Mouse (Mus musculus): Measurements from ENCODE around the gene Gm28047. TPM values are rescaled to one million over a fixed set of nuclear protein-coding genes. Genes with fewer than 3 reads are reported as not detected.

Gene Gm28047
- not detected in 2 replicates for polyA plus RNA-seq (2014; fragmentation: Nextera tagmentation; extraction: Ambion mirVana)

DNA sequence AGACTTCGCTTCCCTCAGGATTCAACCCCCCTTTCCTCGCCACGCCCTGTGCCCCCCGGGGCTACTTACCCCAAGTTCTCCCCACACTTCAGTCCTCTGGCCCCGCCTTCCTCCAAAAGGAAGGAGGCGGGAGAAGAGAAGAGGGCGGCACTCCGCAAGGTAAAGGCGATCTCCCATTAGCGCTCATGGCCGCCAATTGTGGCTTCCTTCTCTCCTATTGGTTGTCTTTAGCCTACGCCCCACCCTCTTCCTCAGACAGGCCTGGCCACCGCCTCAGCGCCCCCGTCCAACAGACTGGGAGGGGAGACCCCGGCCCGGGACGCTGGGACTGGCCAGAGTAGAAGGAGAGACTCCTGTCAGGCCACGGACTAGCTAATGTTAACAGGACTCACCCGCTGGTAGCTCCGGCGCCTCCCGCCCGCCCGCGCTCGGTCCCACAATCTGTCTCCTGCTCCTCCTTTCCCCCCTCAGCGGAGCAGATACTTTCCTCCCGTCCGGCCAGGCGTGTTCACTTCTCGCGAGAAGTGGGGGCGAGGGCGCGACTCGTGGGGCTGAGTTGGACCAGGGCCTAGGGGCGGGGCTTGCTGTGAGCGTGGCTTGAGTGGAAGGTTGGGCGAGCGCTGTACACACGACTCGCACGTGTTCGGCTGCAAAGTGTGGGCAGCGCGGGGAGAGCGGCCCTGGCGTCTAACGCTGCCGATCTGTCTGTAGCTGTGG lies at the start of gene Gm28047, which contains the start of gene Atf7:
TSS of gene Gm28047 (minus strand) at position 98 of the 717 bp plus-strand sequence.
TSS of gene Atf7 (minus strand) at position 495 of the 717 bp plus-strand sequence.
- peaks cover 12% of the 10 kb centered on the region for H3K4me1 ChIP-seq (ENCODE audit: control insufficient read depth, insufficient read depth, low read length)

DNA sequence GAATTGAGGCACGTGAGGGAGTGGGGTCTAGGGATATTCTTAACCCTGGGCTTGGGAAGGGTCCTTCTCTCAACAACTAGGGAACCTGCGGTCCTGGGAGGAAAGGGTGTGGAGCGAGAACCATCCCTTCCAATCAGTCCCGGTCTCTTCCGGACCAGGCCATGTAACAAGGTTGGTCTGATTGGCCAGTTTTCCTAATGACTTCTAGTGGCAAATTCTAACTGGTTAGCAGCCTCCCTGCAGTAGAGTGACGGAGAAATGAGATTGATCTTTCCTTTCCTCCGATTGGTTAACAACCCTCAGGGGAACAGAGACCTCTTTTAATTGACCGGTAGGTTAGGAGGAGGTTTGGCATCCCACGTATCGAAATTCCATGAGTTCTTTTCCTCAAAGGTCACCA lies 48.7 kb upstream of the Gm28047 start:
- H3K36me3 ChIP-seq (ENCODE audit: control insufficient read depth, insufficient read depth, low read length) = 0 out of 2 replicates have a peak, but pooled peaks cover 1% of the 10 kb centered on the region
- H3K27me3 ChIP-seq (replicated peaks; ENCODE audit: control insufficient read depth, insufficient read depth, low read length) = no peaks in the 10 kb centered on the region
- peaks cover 22% of the 10 kb centered on the region for H3K4me1 ChIP-seq (ENCODE audit: control insufficient read depth, insufficient read depth, low read length)
- H3K27ac ChIP-seq (ENCODE audit: low read depth, low read length) = 0 out of 2 replicates have a peak overlapping the region, but pooled peaks have one; percentile 14
- peak; percentile 87 for DNase-seq (ENCODE audit: low spot score)
- 9% methylated on average over 10 of the region's 10 CpGs for WGBS
- ATAC-seq = peak; percentile 27
- H3K4me2 ChIP-seq (ENCODE audit: low read length) = peak overlapping the region; percentile 66
- H3K4me3 ChIP-seq (ENCODE audit: low read depth, low read length) = peak overlapping the region; percentile 8; the same call in 1 of the 2 replicates
- no peaks in the 10 kb centered on the region for H3K9me3 ChIP-seq (replicated peaks; ENCODE audit: control insufficient read depth, low read length)
- no peak overlapping the region for H3K9ac ChIP-seq (ENCODE audit: low read length)

More for the DNA sequence above, at the start of gene Gm28047, which contains the start of gene Atf7:
- Histone ChIP-seq H3K27ac (ENCODE audit: low read depth, low read length) (peak within 1 kb of the TSS; percentile 92), H3K36me3 (ENCODE audit: control insufficient read depth, insufficient read depth, low read length) (no peaks in the 10 kb centered on the region), H3K27me3 (replicated peaks; ENCODE audit: control insufficient read depth, insufficient read depth, low read length) (no peaks in the 10 kb centered on the region), H3K4me2 (ENCODE audit: low read length) (peak within 1 kb of the TSS; percentile 84), H3K4me3 (ENCODE audit: low read depth, low read length) (peak within 1 kb of the TSS; percentile 51), H3K9me3 (replicated peaks; ENCODE audit: control insufficient read depth, low read length) (no peaks in the 10 kb centered on the region), H3K9ac (ENCODE audit: low read length) (peak within 1 kb of the TSS; percentile 66)
- DNase-seq (ENCODE audit: low spot score) = peak; percentile 99
- peak; percentile 99 for ATAC-seq
- WGBS = 1% methylated on average over 50 of the region's 51 CpGs

DNA sequence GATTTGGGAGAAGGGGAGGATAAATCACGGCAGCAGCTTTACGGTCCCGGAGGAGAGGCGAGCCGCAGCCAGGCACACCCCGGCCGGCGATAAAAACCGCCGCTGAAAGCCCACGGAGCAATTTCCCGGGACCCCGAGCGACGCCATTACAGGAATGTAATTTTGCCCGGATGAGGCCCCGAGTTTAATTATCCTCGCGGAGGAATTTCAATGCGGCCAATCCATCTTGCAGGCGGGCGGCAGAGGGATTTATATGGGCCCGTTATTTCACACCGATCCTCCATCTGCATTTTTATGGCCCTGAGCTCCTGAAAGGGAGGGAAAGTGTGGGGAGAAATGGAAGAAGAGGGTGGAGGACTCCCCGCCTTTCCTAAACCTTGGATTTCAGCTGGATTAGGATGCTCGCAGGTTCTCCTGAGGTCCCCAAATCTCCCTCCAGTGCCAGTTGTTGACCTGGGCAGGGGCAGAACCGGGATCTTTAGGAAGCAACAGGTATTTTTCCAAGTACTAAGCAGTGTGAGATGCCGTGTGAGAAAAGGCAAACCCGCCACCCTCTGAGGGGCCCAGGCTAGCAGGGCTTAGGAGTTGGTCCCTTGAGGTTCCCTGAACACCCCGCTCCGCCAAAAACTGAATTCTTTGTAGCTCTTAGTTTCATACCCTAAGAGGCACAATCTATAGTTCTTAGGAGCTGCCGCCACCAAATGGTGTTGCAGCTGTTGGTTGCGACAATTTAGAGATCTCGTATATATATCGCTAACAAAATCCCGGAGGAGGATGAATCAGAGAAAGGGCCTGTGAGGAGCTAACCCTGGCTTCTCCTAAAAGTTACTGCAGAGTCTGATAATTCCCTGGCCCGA lies 47.6 kb upstream of the Gm28047 start, which contains the start of gene Atp5g2:
TSS of gene Atp5g2 (minus strand) at position 138 of the 857 bp plus-strand sequence.
- Histone ChIP-seq H3K4me2 (ENCODE audit: low read length) (peak within 1 kb of the TSS; percentile 66), H3K4me3 (ENCODE audit: low read depth, low read length) (peak within 1 kb of the TSS; percentile 47), H3K36me3 (ENCODE audit: control insufficient read depth, insufficient read depth, low read length) (peaks cover 10% of the 10 kb centered on the region), H3K9ac (ENCODE audit: low read length) (peak within 1 kb of the TSS; percentile 90), H3K27me3 (replicated peaks; ENCODE audit: control insufficient read depth, insufficient read depth, low read length) (no peaks in the 10 kb centered on the region), H3K4me1 (ENCODE audit: control insufficient read depth, insufficient read depth, low read length) (peaks cover 22% of the 10 kb centered on the region), H3K9me3 (replicated peaks; ENCODE audit: control insufficient read depth, low read length) (no peaks in the 10 kb centered on the region), H3K27ac (ENCODE audit: low read depth, low read length) (peak within 1 kb of the TSS; percentile 99)
- peak; percentile 64 for DNase-seq (ENCODE audit: low spot score)
- no peak for ATAC-seq
- 3% methylated on average over 37 of the region's 37 CpGs for WGBS

DNA sequence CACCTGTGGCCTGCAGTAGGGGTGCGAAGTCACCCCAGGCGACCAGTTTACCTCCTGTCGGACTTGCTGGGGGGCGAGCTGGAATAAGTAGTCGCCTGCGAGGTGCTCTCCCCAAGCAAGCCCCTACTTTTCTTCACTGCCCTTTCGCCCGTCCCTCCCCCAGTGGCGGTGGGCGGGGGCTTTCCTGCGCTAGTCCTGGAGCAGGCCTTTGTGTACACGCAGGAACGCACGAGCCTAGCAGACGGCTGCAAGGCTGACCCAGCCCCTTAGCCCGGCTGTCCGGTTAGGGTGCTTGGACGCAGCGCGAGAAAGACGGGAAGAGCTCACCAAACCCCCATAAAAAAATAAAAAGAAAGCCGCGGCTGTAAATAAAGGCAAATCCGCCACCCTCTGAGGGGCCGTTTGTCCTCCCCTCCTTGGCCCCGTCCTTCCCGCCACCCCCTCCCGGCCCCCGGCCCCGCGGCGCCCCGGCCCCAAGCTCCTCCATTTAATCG lies 46.9 kb upstream of the Gm28047 start:
- Histone ChIP-seq H3K27ac (ENCODE audit: low read depth, low read length) (peak overlapping the region; percentile 99), H3K36me3 (ENCODE audit: control insufficient read depth, insufficient read depth, low read length) (peaks cover 17% of the 10 kb centered on the region), H3K4me1 (ENCODE audit: control insufficient read depth, insufficient read depth, low read length) (peaks cover 22% of the 10 kb centered on the region), H3K9me3 (replicated peaks; ENCODE audit: control insufficient read depth, low read length) (no peaks in the 10 kb centered on the region), H3K9ac (ENCODE audit: low read length) (peak overlapping the region; percentile 90), H3K27me3 (replicated peaks; ENCODE audit: control insufficient read depth, insufficient read depth, low read length) (no peaks in the 10 kb centered on the region), H3K4me3 (ENCODE audit: low read depth, low read length) (peak overlapping the region; percentile 47), H3K4me2 (ENCODE audit: low read length) (peak overlapping the region; percentile 66)
- peak; percentile 81 for DNase-seq (ENCODE audit: low spot score)
- peak; percentile 65 for ATAC-seq
- WGBS = 1% methylated on average over 28 of the region's 34 CpGs

DNA sequence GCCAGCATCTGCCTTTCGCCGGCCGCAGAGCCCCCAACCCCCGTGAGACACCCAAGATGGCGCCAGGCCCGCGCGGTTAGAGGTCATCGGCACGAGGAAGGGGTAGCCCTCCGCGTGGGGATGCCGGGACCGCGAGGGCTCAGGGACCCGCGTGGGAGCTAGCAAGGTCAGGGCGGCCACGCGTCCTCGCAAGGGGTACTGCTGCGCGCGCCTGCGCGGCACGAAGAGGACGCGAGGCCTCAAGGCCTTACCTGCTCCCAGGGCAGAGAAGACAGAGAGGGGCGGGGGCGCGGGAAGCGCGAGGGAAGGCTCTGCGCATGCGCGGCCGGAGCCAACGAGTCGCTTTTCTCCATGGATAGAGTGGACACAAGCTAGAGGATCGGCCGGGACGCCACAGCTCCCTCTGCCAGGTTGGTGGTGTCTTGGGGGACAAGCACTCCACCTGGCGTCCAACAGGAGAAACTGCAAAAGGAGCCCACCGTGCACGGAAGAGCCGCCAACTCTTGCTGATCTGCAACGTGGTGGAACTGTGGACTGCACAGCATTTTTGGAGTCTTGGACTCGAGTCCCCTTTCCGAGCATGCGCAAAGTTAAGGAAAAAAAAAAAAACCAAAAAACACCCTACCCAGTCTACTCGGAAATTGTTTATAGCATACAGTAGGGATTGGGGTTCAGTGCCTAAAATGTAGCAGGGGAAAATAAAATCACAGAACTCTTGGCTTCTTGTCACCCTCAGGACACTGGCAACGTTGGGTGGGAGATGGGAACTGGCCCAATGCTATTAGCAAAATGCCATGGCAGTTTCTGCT lies 46.1 kb upstream of the Gm28047 start:
- peak; percentile 99 for DNase-seq (ENCODE audit: low spot score)
- Histone ChIP-seq H3K4me1 (ENCODE audit: control insufficient read depth, insufficient read depth, low read length) (peaks cover 22% of the 10 kb centered on the region), H3K9ac (ENCODE audit: low read length) (peak overlapping the region; percentile 97), H3K27ac (ENCODE audit: low read depth, low read length) (peak overlapping the region; percentile 99), H3K36me3 (ENCODE audit: control insufficient read depth, insufficient read depth, low read length) (peaks cover 23% of the 10 kb centered on the region), H3K4me3 (ENCODE audit: low read depth, low read length) (peak overlapping the region; percentile 82), H3K9me3 (replicated peaks; ENCODE audit: control insufficient read depth, low read length) (no peaks in the 10 kb centered on the region), H3K4me2 (ENCODE audit: low read length) (peak overlapping the region; percentile 96), H3K27me3 (replicated peaks; ENCODE audit: control insufficient read depth, insufficient read depth, low read length) (no peaks in the 10 kb centered on the region)
- peak; percentile 91 for ATAC-seq
- WGBS = under 1% methylated on average over 49 of the region's 53 CpGs

DNA sequence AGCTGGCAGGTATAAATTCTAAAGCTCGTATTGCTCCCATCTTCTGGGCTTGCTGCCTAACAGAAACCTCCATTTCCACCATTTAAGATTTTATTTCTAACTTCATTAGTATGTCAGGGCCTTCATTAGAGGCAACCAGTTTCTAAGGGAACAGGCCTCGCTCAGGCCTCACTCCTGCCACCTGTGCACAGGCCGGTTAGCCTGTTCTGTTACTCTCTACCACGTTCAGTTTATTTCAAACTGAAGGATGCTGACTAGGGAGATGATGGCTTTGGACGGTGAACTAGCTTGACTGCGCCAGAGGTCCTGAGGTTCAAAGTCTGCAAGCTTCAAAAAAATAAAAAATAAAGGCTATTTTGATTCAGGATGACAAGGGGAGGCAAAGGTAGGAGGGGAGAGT lies 45.4 kb upstream of the Gm28047 start:
- 10% methylated on average over 6 of the region's 6 CpGs for WGBS
- ATAC-seq (no peak), DNase-seq (ENCODE audit: low spot score) (no peak)
- H3K9ac ChIP-seq (ENCODE audit: low read length) = peak overlapping the region; percentile 97
- H3K36me3 ChIP-seq (ENCODE audit: control insufficient read depth, insufficient read depth, low read length) = peaks cover 28% of the 10 kb centered on the region
- H3K4me2 ChIP-seq (ENCODE audit: low read length) = peak overlapping the region; percentile 96
- H3K27ac ChIP-seq (ENCODE audit: low read depth, low read length) = peak overlapping the region; percentile 90
- H3K9me3 ChIP-seq (replicated peaks; ENCODE audit: control insufficient read depth, low read length) = no peaks in the 10 kb centered on the region
- no peaks in the 10 kb centered on the region for H3K27me3 ChIP-seq (replicated peaks; ENCODE audit: control insufficient read depth, insufficient read depth, low read length)
- H3K4me1 ChIP-seq (ENCODE audit: control insufficient read depth, insufficient read depth, low read length) = peaks cover 22% of the 10 kb centered on the region
- H3K4me3 ChIP-seq (ENCODE audit: low read depth, low read length) = peak overlapping the region; percentile 82

DNA sequence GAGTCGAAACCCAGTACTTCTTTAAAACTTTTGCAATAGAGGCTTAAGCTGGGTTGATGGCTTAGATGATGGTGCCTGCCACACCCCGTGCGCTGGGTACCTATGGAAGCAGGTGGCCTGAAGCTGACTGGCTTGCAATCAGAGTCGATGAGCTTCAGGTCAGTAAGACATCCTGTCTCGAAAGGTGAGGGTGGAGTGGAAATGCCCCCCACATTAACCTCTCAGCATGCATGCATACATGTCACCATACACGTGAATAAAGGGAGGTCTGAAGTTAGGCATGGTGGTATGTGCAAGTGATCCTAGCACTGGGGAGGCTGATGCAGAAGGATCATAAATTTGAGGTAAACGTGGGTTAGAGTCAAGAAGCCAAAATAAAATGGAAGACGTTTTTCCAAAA lies 44.7 kb upstream of the Gm28047 start:
- peaks cover 35% of the 10 kb centered on the region for H3K36me3 ChIP-seq (ENCODE audit: control insufficient read depth, insufficient read depth, low read length)
- DNase-seq (ENCODE audit: low spot score) = no peak
- H3K4me2 ChIP-seq (ENCODE audit: low read length) = peak overlapping the region; percentile 96
- 89% methylated on average over 8 of the region's 8 CpGs for WGBS
- no peaks in the 10 kb centered on the region for H3K27me3 ChIP-seq (replicated peaks; ENCODE audit: control insufficient read depth, insufficient read depth, low read length)
- H3K9ac ChIP-seq (ENCODE audit: low read length) = no peak overlapping the region
- no peak for ATAC-seq
- H3K27ac ChIP-seq (ENCODE audit: low read depth, low read length) = no peak overlapping the region
- H3K4me1 ChIP-seq (ENCODE audit: control insufficient read depth, insufficient read depth, low read length) = peaks cover 22% of the 10 kb centered on the region
- H3K4me3 ChIP-seq (ENCODE audit: low read depth, low read length) = peak overlapping the region; percentile 82; the same call in 1 of the 2 replicates
- no peaks in the 10 kb centered on the region for H3K9me3 ChIP-seq (replicated peaks; ENCODE audit: control insufficient read depth, low read length)

DNA sequence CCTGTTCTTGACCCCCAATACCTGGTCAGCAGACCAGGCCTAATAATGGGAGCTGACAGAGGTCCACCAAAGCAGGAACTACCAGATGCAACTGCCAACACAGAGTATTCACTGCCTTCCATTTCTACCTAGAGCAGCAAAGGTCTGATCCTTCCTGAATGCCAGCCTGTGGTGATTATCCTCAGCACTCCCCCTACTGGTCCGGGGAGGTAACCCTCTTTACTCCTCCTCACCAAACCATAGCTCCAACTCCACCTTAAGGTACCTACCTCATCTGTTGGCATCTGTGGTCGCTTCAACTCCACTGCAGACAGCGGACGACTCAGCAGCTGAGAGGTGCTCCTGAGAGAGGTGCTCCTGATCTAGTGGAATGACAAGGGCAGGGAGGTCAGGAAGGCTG lies 40.6 kb upstream of the Gm28047 start:
- H3K4me1 ChIP-seq (ENCODE audit: control insufficient read depth, insufficient read depth, low read length) = peaks cover 9% of the 10 kb centered on the region; the same call in 1 of the 2 replicates
- ATAC-seq = peak; percentile 58; the same call in 1 of the 2 replicates
- peaks cover 69% of the 10 kb centered on the region for H3K36me3 ChIP-seq (ENCODE audit: control insufficient read depth, insufficient read depth, low read length)
- peak; percentile 59 for DNase-seq (ENCODE audit: low spot score)
- no peak overlapping the region for H3K4me2 ChIP-seq (ENCODE audit: low read length)
- no peak overlapping the region for H3K27ac ChIP-seq (ENCODE audit: low read depth, low read length)
- 49% methylated on average over 4 of the region's 4 CpGs for WGBS
- H3K9ac ChIP-seq (ENCODE audit: low read length) = no peak overlapping the region
- H3K9me3 ChIP-seq (replicated peaks; ENCODE audit: control insufficient read depth, low read length) = no peaks in the 10 kb centered on the region
- no peak overlapping the region for H3K4me3 ChIP-seq (ENCODE audit: low read depth, low read length)
- no peaks in the 10 kb centered on the region for H3K27me3 ChIP-seq (replicated peaks; ENCODE audit: control insufficient read depth, insufficient read depth, low read length)

Data from forebrain, embryonic 14.5 days (tissue).